In genomic region chr1:186287831-186288230, GRCm38 (mm10) we compare ENCODE assay signal across 15 mouse cellular contexts.
"Had no signal": no experiment of that assay in that cellular context is flagged by ENCODE, and none has a peak within 500 bp of the region (broad histone marks: within the 10 kb centered on the region; RNA-seq: fewer than 3 reads in every experiment).

No protein-coding gene starts in this region.

- H3K27ac ChIP-seq: midbrain, embryonic 10.5 days; midbrain, embryonic 12.5 days; neural tube, embryonic 12.5 days; stomach, embryonic 15.5 days; stomach, postnatal 0 days had no signal

- H3K4me2 ChIP-seq: lung, embryonic 14.5 days; midbrain, embryonic 12.5 days; neural tube, embryonic 12.5 days; stomach, embryonic 15.5 days had no signal

- DNase-seq: lung, adult 18-20 months; lung, embryonic 14.5 days; lung, postnatal 10 days; lung, postnatal 4 days; midbrain, embryonic 14.5 days; right cerebral cortex, postnatal 14 days; thymus, adult 2 months; thymus, postnatal 25 days had no signal

- H3K4me1 ChIP-seq: midbrain, embryonic 10.5 days; neural tube, embryonic 12.5 days; stomach, embryonic 15.5 days had no signal

- H3K27me3 ChIP-seq: midbrain, embryonic 12.5 days; neural tube, embryonic 12.5 days; stomach, embryonic 15.5 days had no signal

- ATAC-seq: midbrain, embryonic 16.5 days had no signal

- H3K9ac ChIP-seq: lung, embryonic 14.5 days; midbrain, embryonic 12.5 days; neural tube, embryonic 12.5 days; stomach, embryonic 15.5 days had no signal

- H3K4me3 ChIP-seq: midbrain, embryonic 10.5 days; midbrain, embryonic 12.5 days; myocyte; neural tube, embryonic 12.5 days; stomach, embryonic 15.5 days had no signal

- H3K9me3 ChIP-seq: midbrain, embryonic 10.5 days; midbrain, embryonic 12.5 days; neural tube, embryonic 12.5 days; stomach, embryonic 15.5 days had no signal

- H3K36me3 ChIP-seq: midbrain, embryonic 10.5 days; midbrain, embryonic 12.5 days; neural tube, embryonic 12.5 days; stomach, embryonic 15.5 days had no signal
